Mouse (Mus musculus) megakaryocyte, embryonic 14.5 days (primary cell): ENCODE data around the gene Gm884.

Experiments
- FLI1 ChIP-seq: IDR thresholded peaks from 2 replicates; pipeline ENCODE4 v1.6.1; 2012; ENCODE audit warnings: low read length, inconsistent platforms, mixed read lengths
- GATA1 ChIP-seq: IDR thresholded peaks from 3 replicates; pipeline ENCODE4 v1.6.1; 2012; ENCODE audit warnings: mixed read lengths, low read length, inconsistent platforms, borderline replicate concordance

GRCm38 (mm10) chr11:103621040-103621439 is at the start of gene Gm884:
- TF ChIP-seq GATA1, result no peak
- no peak for TF ChIP-seq FLI1
